Mouse (Mus musculus) right cerebral cortex, postnatal 14 days (tissue): ENCODE results near the gene Fbxl16.
"Not testable (repeated sequence)": the region's sequence is repeated elsewhere in the genome, so short reads cannot be mapped to it uniquely, and the experiment has no call there.

Experiments used
- DNase-seq: peaks from one replicate; pipeline ENCODE4 v3.0.0; 2022

Gene Fbxl16

GRCm38 (mm10) chr17:25796211-25796771, 12.6 kb upstream of the Fbxl16 start:
- DNase-seq: no peak

- peak; percentile 75 for DNase-seq
Measured at GRCm38 (mm10) chr17:25796951-25797369, 11.9 kb upstream of the Fbxl16 start, which contains the start of gene Metrn. Metrn (minus strand) TSS chr17:25797136.

GRCm38 (mm10) chr17:25801029-25801428, 7.9 kb upstream of the Fbxl16 start:
- no peak for DNase-seq

- peak; percentile 83 for DNase-seq
Measured at GRCm38 (mm10) chr17:25802825-25803517, 5.9 kb upstream of the Fbxl16 start.

- no peak for DNase-seq
Measured at GRCm38 (mm10) chr17:25806507-25806906, 2.4 kb upstream of the Fbxl16 start.

GRCm38 (mm10) chr17:25807452-25807851, 1.4 kb upstream of the Fbxl16 start:
- not testable (repeated sequence) for DNase-seq

- DNase-seq: no peak
Measured at GRCm38 (mm10) chr17:25808028-25808427, 857 bp upstream of the Fbxl16 start.

GRCm38 (mm10) chr17:25809606-25810340, 888 bp downstream of the Fbxl16 start:
- DNase-seq: peak; percentile 53

GRCm38 (mm10) chr17:25810890-25811289, 2.0 kb downstream of the Fbxl16 start:
- DNase-seq: no peak

- DNase-seq: peak; percentile 79
Measured at GRCm38 (mm10) chr17:25813471-25813870, 4.6 kb downstream of the Fbxl16 start.

GRCm38 (mm10) chr17:25817662-25818061, 8.8 kb downstream of the Fbxl16 start:
- no peak for DNase-seq

- DNase-seq: no peak
Measured at GRCm38 (mm10) chr17:25818851-25819780, 10.2 kb downstream of the Fbxl16 start.

GRCm38 (mm10) chr17:25823452-25823851, 14.6 kb downstream of the Fbxl16 start, which contains the start of gene Wdr24:
Wdr24 (plus strand) TSS chr17:25823627.
- DNase-seq: peak; percentile 59

GRCm38 (mm10) chr17:25824362-25825142, 15.7 kb downstream of the Fbxl16 start:
- no peak for DNase-seq

GRCm38 (mm10) chr17:25825311-25825710, 16.4 kb downstream of the Fbxl16 start:
- no peak for DNase-seq

GRCm38 (mm10) chr17:25825984-25826570, 17.2 kb downstream of the Fbxl16 start:
- no peak for DNase-seq

- DNase-seq: no peak
Measured at GRCm38 (mm10) chr17:25827011-25827410, 18.1 kb downstream of the Fbxl16 start.

GRCm38 (mm10) chr17:25827546-25828222, 18.8 kb downstream of the Fbxl16 start:
- DNase-seq: no peak

GRCm38 (mm10) chr17:25828223-25828594, 19.3 kb downstream of the Fbxl16 start:
- no peak for DNase-seq

- DNase-seq: peak; percentile 86
Measured at GRCm38 (mm10) chr17:25828712-25829557, 20.1 kb downstream of the Fbxl16 start, which contains the start of gene Jmjd8. Jmjd8 (plus strand) TSS chr17:25828867.
